Mouse (Mus musculus): ENCODE measurements around the gene Bag3. TPM values are rescaled to one million over a fixed set of nuclear protein-coding genes. Genes with fewer than 3 reads are reported as not detected.
A peak's percentile ranks its signal among the peaks of the same experiment; 100 is the strongest.
"Not testable (repeated sequence)": the region's sequence is repeated elsewhere in the genome, so short reads cannot be mapped to it uniquely, and the experiment has no call there.

The Bag3 gene
- polyA plus RNA-seq, 1 experiment from 2014 or later, result 21.3 TPM

- ATAC-seq (ENCODE audit: insufficient number of reproducible peaks, low FRiP score); H3K9me3 ChIP-seq (replicated peaks); H3K4me3 ChIP-seq; H3K4me1 ChIP-seq (replicated peaks); H3K4me2 ChIP-seq; H3K27me3 ChIP-seq (replicated peaks); H3K36me3 ChIP-seq; H3K9ac ChIP-seq; H3K27ac ChIP-seq (ENCODE audit: poor library complexity, severe bottlenecking): not testable (repeated sequence)
- WGBS, result 91% methylated on average over 2 of the region's 2 CpGs
These were observed 46.0 kb downstream of the Bag3 start for GRCm38 (mm10) chr7:128569429-128569828.

- no peak for ATAC-seq (ENCODE audit: insufficient number of reproducible peaks, low FRiP score)
- H3K4me1 ChIP-seq (replicated peaks), result no peaks in the 10 kb centered on the region
- no peak overlapping the region for H3K9ac ChIP-seq
- no peak overlapping the region for H3K27ac ChIP-seq (ENCODE audit: poor library complexity, severe bottlenecking)
- no peak overlapping the region for H3K4me3 ChIP-seq
- no peaks in the 10 kb centered on the region for H3K27me3 ChIP-seq (replicated peaks)
- no peak overlapping the region for H3K4me2 ChIP-seq
- WGBS, result 89% methylated on average over 8 of the region's 8 CpGs
- H3K9me3 ChIP-seq (replicated peaks), result no peaks in the 10 kb centered on the region
- H3K36me3 ChIP-seq, result no peaks in the 10 kb centered on the region
These were observed 46.7 kb downstream of the Bag3 start for GRCm38 (mm10) chr7:128569987-128570656.

GRCm38 (mm10) chr7:128570657-128571056 lies 47.2 kb downstream of the Bag3 start:
- not testable (repeated sequence) for H3K4me3 ChIP-seq, H3K4me2 ChIP-seq
- 79% methylated on average over 7 of the region's 7 CpGs for WGBS

GRCm38 (mm10) chr7:128572030-128572429 lies 48.6 kb downstream of the Bag3 start:
- Histone ChIP-seq H3K4me3 (no peak overlapping the region), H3K36me3 (no peaks in the 10 kb centered on the region), H3K9ac (no peak overlapping the region), H3K4me1 (replicated peaks) (no peaks in the 10 kb centered on the region), H3K4me2 (no peak overlapping the region), H3K9me3 (replicated peaks) (no peaks in the 10 kb centered on the region), H3K27me3 (replicated peaks) (no peaks in the 10 kb centered on the region), H3K27ac (ENCODE audit: poor library complexity, severe bottlenecking) (no peak overlapping the region)
- ATAC-seq (ENCODE audit: insufficient number of reproducible peaks, low FRiP score), result no peak
- WGBS, result 83% methylated on average over 4 of the region's 4 CpGs

More at GRCm38 (mm10) chr7:128570657-128571056, 47.2 kb downstream of the Bag3 start:
- H3K9me3 ChIP-seq (replicated peaks); H3K27ac ChIP-seq (ENCODE audit: poor library complexity, severe bottlenecking); H3K27me3 ChIP-seq (replicated peaks); H3K4me1 ChIP-seq (replicated peaks); ATAC-seq (ENCODE audit: insufficient number of reproducible peaks, low FRiP score); H3K9ac ChIP-seq; H3K36me3 ChIP-seq: not testable (repeated sequence)

GRCm38 (mm10) chr7:128575211-128575610 lies 51.8 kb downstream of the Bag3 start:
- no peak overlapping the region for H3K27ac ChIP-seq (ENCODE audit: poor library complexity, severe bottlenecking)
- H3K9ac ChIP-seq, result no peak overlapping the region
- H3K36me3 ChIP-seq, result no peaks in the 10 kb centered on the region
- H3K27me3 ChIP-seq (replicated peaks), result no peaks in the 10 kb centered on the region
- no peak for ATAC-seq (ENCODE audit: insufficient number of reproducible peaks, low FRiP score)
- no peak overlapping the region for H3K4me3 ChIP-seq
- WGBS, result 79% methylated on average over 5 of the region's 5 CpGs
- H3K4me2 ChIP-seq, result no peak overlapping the region
- H3K4me1 ChIP-seq (replicated peaks), result 0 out of 2 replicates have a peak, but pooled peaks cover 3% of the 10 kb centered on the region
- H3K9me3 ChIP-seq (replicated peaks), result no peaks in the 10 kb centered on the region

GRCm38 (mm10) chr7:128575794-128576193 lies 52.4 kb downstream of the Bag3 start:
- Histone ChIP-seq H3K9me3 (replicated peaks) (no peaks in the 10 kb centered on the region), H3K4me3 (no peak overlapping the region), H3K4me1 (replicated peaks) (0 out of 2 replicates have a peak, but pooled peaks cover 3% of the 10 kb centered on the region), H3K27ac (ENCODE audit: poor library complexity, severe bottlenecking) (no peak overlapping the region), H3K27me3 (replicated peaks) (no peaks in the 10 kb centered on the region), H3K9ac (no peak overlapping the region), H3K4me2 (no peak overlapping the region), H3K36me3 (no peaks in the 10 kb centered on the region)
- WGBS, result 77% methylated on average over 2 of the region's 2 CpGs
- ATAC-seq (ENCODE audit: insufficient number of reproducible peaks, low FRiP score), result no peak

GRCm38 (mm10) chr7:128577607-128578006 lies 54.2 kb downstream of the Bag3 start:
- H3K9me3 ChIP-seq (replicated peaks), result no peaks in the 10 kb centered on the region
- H3K4me3 ChIP-seq, result no peak overlapping the region
- ATAC-seq (ENCODE audit: insufficient number of reproducible peaks, low FRiP score), result no peak
- H3K4me1 ChIP-seq (replicated peaks), result peaks cover 15% of the 10 kb centered on the region
- H3K36me3 ChIP-seq, result no peaks in the 10 kb centered on the region
- no peak overlapping the region for H3K27ac ChIP-seq (ENCODE audit: poor library complexity, severe bottlenecking)
- WGBS, result 57% methylated on average over 1 of the region's 1 CpGs
- no peaks in the 10 kb centered on the region for H3K27me3 ChIP-seq (replicated peaks)
- no peak overlapping the region for H3K9ac ChIP-seq
- no peak overlapping the region for H3K4me2 ChIP-seq

GRCm38 (mm10) chr7:128578199-128578945 lies 55.0 kb downstream of the Bag3 start:
- Histone ChIP-seq H3K27me3 (replicated peaks) (no peaks in the 10 kb centered on the region), H3K9me3 (replicated peaks) (no peaks in the 10 kb centered on the region), H3K4me3 (no peak overlapping the region), H3K9ac (no peak overlapping the region), H3K4me2 (no peak overlapping the region), H3K27ac (ENCODE audit: poor library complexity, severe bottlenecking) (no peak overlapping the region), H3K36me3 (no peaks in the 10 kb centered on the region), H3K4me1 (replicated peaks) (peaks cover 20% of the 10 kb centered on the region)
- no peak for ATAC-seq (ENCODE audit: insufficient number of reproducible peaks, low FRiP score)
- 81% methylated on average over 10 of the region's 10 CpGs for WGBS

GRCm38 (mm10) chr7:128579381-128579780 lies 56.0 kb downstream of the Bag3 start:
- Histone ChIP-seq H3K4me1 (replicated peaks) (peaks cover 21% of the 10 kb centered on the region), H3K9ac (no peak overlapping the region), H3K4me3 (no peak overlapping the region), H3K27ac (ENCODE audit: poor library complexity, severe bottlenecking) (no peak overlapping the region), H3K27me3 (replicated peaks) (no peaks in the 10 kb centered on the region), H3K36me3 (no peaks in the 10 kb centered on the region), H3K9me3 (replicated peaks) (no peaks in the 10 kb centered on the region), H3K4me2 (no peak overlapping the region)
- ATAC-seq (ENCODE audit: insufficient number of reproducible peaks, low FRiP score), result no peak
- WGBS, result 70% methylated on average over 2 of the region's 2 CpGs

- Histone ChIP-seq H3K4me1 (replicated peaks) (peaks cover 21% of the 10 kb centered on the region), H3K9me3 (replicated peaks) (no peaks in the 10 kb centered on the region), H3K27ac (ENCODE audit: poor library complexity, severe bottlenecking) (no peak overlapping the region), H3K4me3 (no peak overlapping the region), H3K9ac (no peak overlapping the region), H3K27me3 (replicated peaks) (no peaks in the 10 kb centered on the region), H3K36me3 (no peaks in the 10 kb centered on the region), H3K4me2 (no peak overlapping the region)
- ATAC-seq (ENCODE audit: insufficient number of reproducible peaks, low FRiP score), result no peak
- WGBS, result 82% methylated on average over 6 of the region's 6 CpGs
These were observed 56.9 kb downstream of the Bag3 start for GRCm38 (mm10) chr7:128580318-128580717.

GRCm38 (mm10) chr7:128581864-128582484 lies 58.6 kb downstream of the Bag3 start:
- H3K4me2 ChIP-seq, result no peak overlapping the region
- H3K4me3 ChIP-seq, result no peak overlapping the region
- WGBS, result 63% methylated on average over 14 of the region's 15 CpGs
- H3K9me3 ChIP-seq (replicated peaks), result no peaks in the 10 kb centered on the region
- no peaks in the 10 kb centered on the region for H3K36me3 ChIP-seq
- no peaks in the 10 kb centered on the region for H3K27me3 ChIP-seq (replicated peaks)
- H3K27ac ChIP-seq (ENCODE audit: poor library complexity, severe bottlenecking), result peak overlapping the region; percentile 72
- H3K4me1 ChIP-seq (replicated peaks), result peaks cover 21% of the 10 kb centered on the region
- no peak overlapping the region for H3K9ac ChIP-seq
- ATAC-seq (ENCODE audit: insufficient number of reproducible peaks, low FRiP score), result peak; percentile 66

Measured in heart, embryonic 12.5 days (tissue).